Mouse (Mus musculus) heart, postnatal 25 days (tissue): ENCODE data around the gene Bak1. TPM values are rescaled to one million over a fixed set of nuclear protein-coding genes. Genes with fewer than 3 reads are reported as not detected.
A peak's percentile ranks its signal among the peaks of the same experiment; 100 is the strongest.

Experiments
- DNase-seq: peaks from one replicate; pipeline ENCODE4 v3.0.0; 2022; ENCODE audit warnings: low spot score
- intact Hi-C: fragments of 180-260 bp; cut with DNase I; formaldehyde crosslinking; loops from one replicate; pipeline ENCODE4 v1.15.1; 2025
- total RNA-seq, 2 experiments: library from RNA; stranded (reverse); gene quantifications; 2 replicates each; pipeline ENCODE4 v1.2.3; 2021

Bak1 gene
- total RNA-seq = 10 to 100 TPM; 18.2 to 24.2 TPM

DNA sequence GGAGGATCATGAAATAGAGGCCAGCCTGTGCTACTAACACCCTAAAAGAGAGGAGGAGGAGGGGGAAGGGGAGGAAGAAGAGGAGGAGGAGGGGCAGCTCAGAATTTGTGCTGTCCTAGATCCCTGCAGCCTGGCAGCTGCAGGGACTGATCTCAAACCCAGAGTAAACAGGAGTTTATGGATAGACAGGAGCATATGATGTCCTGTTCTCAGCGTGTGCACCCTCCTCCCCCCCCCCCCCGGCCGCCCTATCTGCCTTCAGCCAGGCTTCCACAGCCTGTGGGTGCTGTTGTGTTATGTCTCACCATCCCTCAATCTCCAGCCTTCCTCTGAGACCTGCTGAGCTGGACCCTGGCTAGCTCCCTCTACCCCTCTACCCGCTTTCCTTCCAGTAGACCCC, at the start of gene Bak1:
Bak1 (minus strand) TSS at position 101 of the 400 bp plus-strand sequence.
- DNase-seq = no peak
- intact Hi-C loops = no loop called here

- intact Hi-C loops = no loop called here
These were observed 49.7 kb upstream of the Bak1 start for GRCm38 (mm10) chr17:27078499-27078898.

DNA sequence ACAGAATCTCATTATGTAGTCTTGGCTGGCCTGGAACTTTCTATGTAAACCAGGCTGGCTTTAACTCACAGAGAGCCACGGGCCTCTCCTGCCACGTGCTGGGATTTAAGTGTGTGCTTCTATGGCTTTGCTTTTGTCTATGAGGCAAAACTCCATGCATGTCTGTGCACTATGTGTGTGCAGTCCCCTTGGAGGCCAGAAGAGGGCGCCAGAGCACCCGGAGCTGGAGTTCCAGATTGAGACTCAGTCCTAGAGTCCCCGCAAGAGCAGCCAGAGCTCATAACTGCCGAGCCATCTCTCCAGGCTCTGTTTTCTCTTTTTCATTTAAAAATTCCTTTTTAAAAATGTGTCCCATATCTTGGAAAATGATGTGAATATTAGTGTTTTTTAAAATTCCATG, 49.1 kb upstream of the Bak1 start:
- intact Hi-C loops = no loop called here
- DNase-seq = no peak

More at GRCm38 (mm10) chr17:27078499-27078898, 49.7 kb upstream of the Bak1 start:
- DNase-seq = no peak

DNA sequence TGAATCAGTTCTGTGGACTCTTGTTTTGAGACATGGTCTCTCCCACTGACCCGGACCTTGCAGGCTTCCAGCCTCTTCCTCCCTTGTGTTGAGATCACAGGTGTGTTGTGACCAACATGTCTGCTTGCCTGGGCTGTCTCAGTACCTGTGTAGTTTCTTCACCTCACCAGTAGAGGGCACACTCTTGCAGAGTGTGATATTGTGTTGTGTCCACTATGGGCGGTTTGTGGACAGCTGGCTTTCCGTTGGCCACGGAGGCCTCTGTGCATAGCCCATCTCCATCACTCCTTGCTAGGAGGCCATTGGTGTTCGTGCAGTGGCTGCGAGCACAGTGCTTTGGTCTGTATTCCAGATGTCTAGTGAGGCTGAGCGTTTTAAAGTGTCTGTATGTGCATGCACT, 48.3 kb upstream of the Bak1 start:
- intact Hi-C loops = no loop called here
- DNase-seq = no peak

- no peak for DNase-seq
- intact Hi-C loops = no loop called here
These were observed 46.3 kb upstream of the Bak1 start for GRCm38 (mm10) chr17:27074849-27075745.

GRCm38 (mm10) chr17:27074236-27074635, 45.4 kb upstream of the Bak1 start:
- intact Hi-C loops = no loop called here
- DNase-seq = no peak

- no peak for DNase-seq
- intact Hi-C loops = no loop called here
These were observed 45.0 kb upstream of the Bak1 start for GRCm38 (mm10) chr17:27073778-27074177.

DNA sequence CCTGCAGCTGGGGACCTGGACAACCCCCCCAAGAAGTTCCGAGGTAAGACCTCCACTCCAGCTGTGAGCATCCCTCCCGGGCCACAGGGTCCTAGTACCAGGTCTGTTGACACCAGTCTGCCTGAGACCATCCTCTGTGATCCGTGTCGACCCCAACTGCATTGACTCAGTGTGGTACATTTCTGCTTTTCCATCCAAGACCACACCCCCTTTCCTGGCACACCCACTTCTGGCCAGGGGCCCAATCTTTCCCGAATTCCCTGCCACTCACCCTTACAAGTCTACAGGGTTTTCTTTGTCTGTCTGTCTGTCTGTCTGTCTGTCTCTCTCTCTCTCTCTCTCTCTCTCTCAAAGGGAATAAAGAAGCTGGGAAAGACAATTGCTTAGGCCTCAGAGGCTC, 44.3 kb upstream of the Bak1 start:
- intact Hi-C loops = no loop called here
- no peak for DNase-seq

GRCm38 (mm10) chr17:27072363-27072762, 43.6 kb upstream of the Bak1 start:
- intact Hi-C loops = no loop called here
- DNase-seq = no peak

- intact Hi-C loops = no loop called here
- no peak for DNase-seq
These were observed 42.8 kb upstream of the Bak1 start for GRCm38 (mm10) chr17:27071630-27072029.

DNA sequence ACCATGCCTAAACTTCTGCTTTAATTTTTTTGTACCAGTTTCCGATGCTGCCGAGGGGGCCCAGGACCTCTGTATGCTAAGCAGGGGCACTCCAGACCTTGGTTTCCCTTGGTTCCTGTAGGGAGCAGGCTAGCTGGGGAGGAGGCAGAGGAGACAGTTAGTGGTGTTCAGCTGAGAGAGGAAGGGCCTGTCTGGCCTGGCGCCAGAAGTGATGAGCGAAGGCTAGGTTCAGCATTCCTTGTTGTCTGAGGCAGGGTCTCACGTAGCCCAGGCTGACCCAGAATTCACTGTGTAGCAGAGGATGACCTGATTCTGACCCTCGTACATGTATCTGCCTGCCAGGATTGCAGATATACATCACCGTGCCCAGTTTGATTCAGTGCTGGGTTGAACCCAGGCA, 42.1 kb upstream of the Bak1 start:
- intact Hi-C loops = no loop called here
- no peak for DNase-seq

- intact Hi-C loops = no loop called here
- no peak for DNase-seq
These were observed 40.3 kb upstream of the Bak1 start for GRCm38 (mm10) chr17:27069071-27069470.

- intact Hi-C loops = no loop called here
These were observed 37.3 kb upstream of the Bak1 start for GRCm38 (mm10) chr17:27066065-27066464.

DNA sequence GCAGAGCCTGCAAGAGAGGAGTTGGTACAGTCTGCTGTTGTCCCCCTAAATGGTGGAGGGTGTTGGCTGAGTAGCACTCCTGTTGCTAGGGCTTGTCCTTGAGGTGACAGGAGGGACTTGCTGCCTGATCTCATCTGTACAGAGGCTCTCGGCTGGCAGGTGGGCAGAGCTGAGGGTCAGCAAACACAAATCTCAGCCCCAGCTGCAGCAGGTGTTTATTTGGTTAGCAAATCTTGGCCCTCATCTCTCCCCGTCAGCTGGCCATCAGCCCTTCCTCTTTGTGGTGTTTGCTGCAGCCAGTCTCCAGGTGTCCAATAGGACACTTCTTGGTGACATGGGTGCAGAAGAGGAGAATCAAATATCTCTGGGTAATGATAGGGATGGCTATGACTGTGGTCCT, 35.4 kb upstream of the Bak1 start:
- DNase-seq = no peak
- intact Hi-C loops = no loop called here

More at GRCm38 (mm10) chr17:27066065-27066464, 37.3 kb upstream of the Bak1 start:
- DNase-seq = no peak

GRCm38 (mm10) chr17:27063717-27064116, 34.9 kb upstream of the Bak1 start:
- intact Hi-C loops = no loop called here

DNA sequence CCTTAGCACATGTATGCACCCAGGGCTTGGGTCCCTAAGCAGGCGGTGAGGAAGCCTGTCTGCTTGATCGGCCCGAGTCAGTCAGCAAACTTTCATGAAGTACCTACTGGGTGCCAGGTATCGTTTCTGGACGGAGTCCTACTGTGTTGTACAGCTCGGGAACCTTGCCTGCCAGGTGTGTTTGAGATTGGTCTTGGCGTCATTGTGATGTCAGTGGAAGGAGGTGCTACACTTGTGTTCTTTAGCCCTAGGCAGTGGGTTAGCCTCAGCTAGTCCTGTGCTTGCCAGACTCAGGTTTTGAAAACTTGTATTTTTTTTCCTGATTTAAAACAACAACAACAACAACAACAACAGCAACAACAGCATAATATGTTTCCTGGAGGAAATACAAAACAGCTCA, 33.9 kb upstream of the Bak1 start:
- intact Hi-C loops = no loop called here
- DNase-seq = no peak

More at GRCm38 (mm10) chr17:27063717-27064116, 34.9 kb upstream of the Bak1 start:
- no peak for DNase-seq

DNA sequence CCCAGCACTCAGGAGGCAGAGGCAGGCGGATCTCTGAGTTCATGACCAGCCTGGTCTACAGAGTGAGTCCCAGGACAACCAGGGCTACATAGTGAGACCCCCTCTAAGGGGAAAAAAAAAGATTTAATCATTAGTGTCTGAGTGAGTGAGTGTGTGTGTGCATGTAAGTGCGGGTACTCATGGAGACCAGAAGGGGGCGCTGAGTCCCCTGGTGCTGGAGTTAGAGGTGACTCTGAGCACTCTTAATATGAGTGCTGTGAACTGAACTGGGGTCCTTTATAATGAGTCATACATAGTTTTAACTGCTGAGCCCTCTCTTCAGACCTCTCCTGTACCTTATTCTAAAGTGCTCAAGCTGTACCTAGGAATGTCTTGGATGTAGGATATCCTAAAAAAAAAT, 32.9 kb upstream of the Bak1 start:
- intact Hi-C loops = no loop called here
- DNase-seq = no peak

DNA sequence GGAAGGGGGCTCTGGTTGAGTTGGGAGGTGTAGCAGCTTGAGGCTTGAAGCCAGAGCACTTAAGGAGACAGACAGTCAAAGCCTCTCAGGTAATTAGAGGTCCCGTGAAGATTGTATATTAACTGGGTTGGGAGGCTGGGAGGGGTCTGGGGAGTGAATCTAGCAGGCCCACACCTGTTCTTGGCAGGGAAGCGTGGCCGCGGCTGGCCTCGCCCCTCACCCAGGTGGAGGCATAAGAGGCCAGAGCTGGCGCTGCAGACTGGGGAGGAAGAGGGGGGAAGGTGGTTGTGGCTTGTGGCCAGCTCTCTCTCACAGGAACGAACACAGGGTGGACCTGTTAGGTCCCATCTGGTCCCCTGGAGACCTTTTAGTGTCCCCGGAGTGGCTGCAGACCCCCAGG, 31.9 kb upstream of the Bak1 start:
- intact Hi-C loops = no loop called here
- no peak for DNase-seq

GRCm38 (mm10) chr17:27057517-27058055, 28.8 kb upstream of the Bak1 start:
- intact Hi-C loops = no loop called here
- DNase-seq = no peak

- peak; percentile 67 for DNase-seq
- intact Hi-C loops = no loop called here
These were observed 28.2 kb upstream of the Bak1 start, which contains the start of gene Itpr3 for GRCm38 (mm10) chr17:27056812-27057516. TSS of gene Itpr3 (plus strand) at chr17:27057304.

GRCm38 (mm10) chr17:27056170-27056569, 27.4 kb upstream of the Bak1 start:
- intact Hi-C loops = no loop called here
- DNase-seq = peak; percentile 70
